Mouse (Mus musculus) G1E-ER4 (cell line): ENCODE measurements around the gene Hoxa9. TPM values are rescaled to one million over a fixed set of nuclear protein-coding genes. Genes with fewer than 3 reads are reported as not detected.

Experiments
- GATA1 ChIP-seq: IDR thresholded peaks from one replicate; pipeline ENCODE4 v1.8.0; 2012; ENCODE audit warnings: low read length, inconsistent platforms
- polyA plus RNA-seq: library from polyadenylated mRNA; stranded (reverse); fragments of >175 nt; gene quantifications from 2 replicates; pipeline ENCODE4 v1.2.3, GENCODE M21; 2012

The Hoxa9 gene
- polyA plus RNA-seq, 1 experiment = not detected

- TF ChIP-seq GATA1 = no peak
Measured at GRCm38 (mm10) chr6:52200073-52200750, 30.7 kb downstream of the Hoxa9 start.

GRCm38 (mm10) chr6:52197271-52197670 lies 33.6 kb downstream of the Hoxa9 start:
- TF ChIP-seq GATA1 = no peak

- no peak for TF ChIP-seq GATA1
Measured at GRCm38 (mm10) chr6:52196811-52197210, 34.1 kb downstream of the Hoxa9 start.

- no peak for TF ChIP-seq GATA1
Measured at GRCm38 (mm10) chr6:52194690-52195089, 36.2 kb downstream of the Hoxa9 start.

GRCm38 (mm10) chr6:52191860-52192550 lies 38.9 kb downstream of the Hoxa9 start:
- no peak for TF ChIP-seq GATA1

GRCm38 (mm10) chr6:52190906-52191810 lies 39.7 kb downstream of the Hoxa9 start, which contains the start of gene Hoxa4:
Hoxa4 (minus strand) TSS chr6:52191753.
- TF ChIP-seq GATA1 = no peak

- TF ChIP-seq GATA1 = no peak
Measured at GRCm38 (mm10) chr6:52190410-52190809, 40.5 kb downstream of the Hoxa9 start.

GRCm38 (mm10) chr6:52189909-52190308 lies 41.0 kb downstream of the Hoxa9 start:
- TF ChIP-seq GATA1 = no peak

- TF ChIP-seq GATA1 = no peak
Measured at GRCm38 (mm10) chr6:52189172-52189591, 41.7 kb downstream of the Hoxa9 start.

GRCm38 (mm10) chr6:52186500-52186899 lies 44.4 kb downstream of the Hoxa9 start:
- TF ChIP-seq GATA1 = no peak

GRCm38 (mm10) chr6:52185834-52186233 lies 45.1 kb downstream of the Hoxa9 start:
- no peak for TF ChIP-seq GATA1

GRCm38 (mm10) chr6:52185222-52185621 lies 45.7 kb downstream of the Hoxa9 start:
- TF ChIP-seq GATA1 = no peak

GRCm38 (mm10) chr6:52184668-52185067 lies 46.2 kb downstream of the Hoxa9 start:
- TF ChIP-seq GATA1 = no peak

GRCm38 (mm10) chr6:52183311-52184080 lies 47.4 kb downstream of the Hoxa9 start:
- TF ChIP-seq GATA1 = no peak

- TF ChIP-seq GATA1 = no peak
Measured at GRCm38 (mm10) chr6:52182793-52183192, 48.1 kb downstream of the Hoxa9 start.
